Mouse (Mus musculus) kidney, adult 2 months (tissue): ENCODE measurements around the gene Clcn7. TPM values are rescaled to one million over a fixed set of nuclear protein-coding genes. Genes with fewer than 3 reads are reported as not detected.

Experiments
- DNase-seq: peaks from one replicate; pipeline ENCODE4 v3.0.0; 2021
- H3K27ac ChIP-seq: fragments of 200-500 bp; 2 replicates; pipeline ENCODE4 v1.5.1; 2012; ENCODE audit warnings: low read depth, low read length, control low read depth, inconsistent platforms; ENCODE audit not compliant: insufficient read depth
- H3K27me3 ChIP-seq: fragments of 200-500 bp; replicated peaks from 2 replicates; pipeline ENCODE4 v1.6.1; 2012; ENCODE audit warnings: mild to moderate bottlenecking, moderate library complexity, low read length, inconsistent platforms; ENCODE audit not compliant: control insufficient read depth, insufficient read depth
- H3K36me3 ChIP-seq: fragments of 200-500 bp; 2 replicates; pipeline ENCODE4 v1.6.1; 2012; ENCODE audit warnings: mild to moderate bottlenecking, moderate library complexity, low read length, inconsistent platforms; ENCODE audit not compliant: control insufficient read depth, insufficient read depth
- H3K4me1 ChIP-seq: fragments of 200-500 bp; 2 replicates; pipeline ENCODE4 v1.6.1; 2011; ENCODE audit warnings: low read length; ENCODE audit not compliant: control insufficient read depth, insufficient read depth
- H3K4me3 ChIP-seq: fragments of 200-500 bp; 2 replicates; pipeline ENCODE4 v1.5.1; 2011; ENCODE audit warnings: mild to moderate bottlenecking, low read depth, low read length, control low read depth; ENCODE audit not compliant: insufficient read depth
- CTCF ChIP-seq: fragments of 200-500 bp; conservative IDR thresholded peaks from 2 replicates; pipeline ENCODE4 v1.5.1; 2011; ENCODE audit warnings: low read depth, mild to moderate bottlenecking, control low read depth, low read length, moderate library complexity, mixed read lengths; ENCODE audit not compliant: insufficient read depth, insufficient read length
- POLR2A ChIP-seq: fragments of 200-500 bp; IDR thresholded peaks from one replicate; pipeline ENCODE4 v1.6.1; 2011; ENCODE audit warnings: low read depth, low read length, control low read depth
- WGBS: fragments of 180-500 bp; shearing (Covaris S2); methylation state at CpG from one replicate; pipeline ENCODE4 v1.1.7; 2018; 5-methylcytosine and 5-hydroxymethylcytosine counted together
- polyA plus RNA-seq: library from polyadenylated mRNA; depleted of rRNA; stranded (reverse); fragments of >200 nt; gene quantifications from 2 replicates; pipeline ENCODE4 v1.2.3, GENCODE M21; 2012; rRNA removed

The Clcn7 gene
- polyA plus RNA-seq, 1 experiment = 42.6 TPM

DNA sequence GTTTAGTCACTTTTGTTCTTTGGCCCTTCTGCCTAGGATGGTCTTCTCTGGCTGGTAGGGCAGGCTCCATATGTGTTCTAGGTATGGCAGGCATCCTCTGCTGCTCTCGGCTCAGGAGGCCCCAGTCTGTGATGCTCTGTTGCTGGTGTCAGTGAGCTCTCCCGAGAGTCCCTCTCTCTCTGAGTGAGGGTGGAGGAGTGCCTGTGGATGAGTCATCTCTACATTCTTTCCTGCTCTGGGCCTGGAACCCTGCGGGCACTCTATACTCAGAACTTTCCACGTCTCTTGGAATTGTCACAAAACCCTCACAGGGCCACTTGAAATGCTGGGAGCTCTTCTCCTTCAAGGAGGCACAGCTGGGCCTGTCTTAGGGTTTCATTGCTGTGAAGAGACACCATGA is 78.5 kb downstream of the Clcn7 start:
- no peak for TF ChIP-seq POLR2A
- TF ChIP-seq CTCF = no peak
- peaks cover 3% of the 10 kb centered on the region; the same call in 1 of the 2 replicates for H3K4me1 ChIP-seq
- H3K36me3 ChIP-seq = peaks cover 2% of the 10 kb centered on the region; the same call in 1 of the 2 replicates
- no peak overlapping the region for H3K4me3 ChIP-seq
- H3K27me3 ChIP-seq = no peaks in the 10 kb centered on the region
- no peak for DNase-seq
- H3K27ac ChIP-seq = peak overlapping the region; percentile 60
- WGBS = 66% methylated on average over 4 of the region's 4 CpGs

Other genes starting within 250 kb of the Clcn7 start
- gene Nubp2, start 247.0 kb upstream of the Clcn7 start, polyA plus RNA-seq = 37.2 and 38.4 TPM in 2 replicates
- 55.5 and 69.0 TPM in 2 replicates for gene Spsb3, start 246.7 kb upstream of the Clcn7 start, polyA plus RNA-seq
- gene Eme2, start 238.3 kb upstream of the Clcn7 start, polyA plus RNA-seq = 32.2 and 40.7 TPM in 2 replicates
- 162 and 199 TPM in 2 replicates for gene Mrps34, start 238.3 kb upstream of the Clcn7 start, polyA plus RNA-seq
- 112 and 115 TPM in 2 replicates for gene Nme3, start 236.9 kb upstream of the Clcn7 start, polyA plus RNA-seq
- gene Mapk8ip3, start 196.4 kb upstream of the Clcn7 start, polyA plus RNA-seq = 58.1 and 69.1 TPM in 2 replicates
- gene Jpt2, start 172.7 kb upstream of the Clcn7 start, polyA plus RNA-seq = 23.8 and 31.0 TPM in 2 replicates
- 11.9 and 13.3 TPM in 2 replicates for gene Cramp1l, start 117.6 kb upstream of the Clcn7 start, polyA plus RNA-seq
- gene Ift140, start 117.3 kb upstream of the Clcn7 start, polyA plus RNA-seq = 10.1 and 10.6 TPM in 2 replicates
- 93.4 and 100 TPM in 2 replicates for gene Tmem204, start 49.8 kb upstream of the Clcn7 start, polyA plus RNA-seq
- gene Telo2, start 17.4 kb upstream of the Clcn7 start, polyA plus RNA-seq = 11.6 and 13.3 TPM in 2 replicates
- gene Ptx4, start 12.6 kb upstream of the Clcn7 start, polyA plus RNA-seq = not detected in 2 replicates
- 0.04 and 0.05 TPM in 2 replicates for gene Ccdc154, start 29.1 kb downstream of the Clcn7 start, polyA plus RNA-seq
- 0.11 TPM in 1 of 2 replicates, not detected in the other for gene Gm38655, start 42.1 kb downstream of the Clcn7 start, polyA plus RNA-seq
- 10.8 and 12.2 TPM in 2 replicates for gene BC003965, start 51.2 kb downstream of the Clcn7 start, polyA plus RNA-seq
- 38.3 and 44.1 TPM in 2 replicates for gene Unkl, start 55.0 kb downstream of the Clcn7 start, polyA plus RNA-seq
- 121 and 123 TPM in 2 replicates for gene Gnptg, start 106.7 kb downstream of the Clcn7 start, polyA plus RNA-seq
- gene Tsr3, start 106.8 kb downstream of the Clcn7 start, polyA plus RNA-seq = 20.0 and 21.6 TPM in 2 replicates
- 5.6 and 6.9 TPM in 2 replicates for gene Baiap3, start 123.0 kb downstream of the Clcn7 start, polyA plus RNA-seq
- 110 and 128 TPM in 2 replicates for gene Ube2i, start 141.2 kb downstream of the Clcn7 start, polyA plus RNA-seq
- not detected in 2 replicates for gene Prss34, start 165.0 kb downstream of the Clcn7 start, polyA plus RNA-seq
- not detected in 2 replicates for gene Prss28, start 175.3 kb downstream of the Clcn7 start, polyA plus RNA-seq
- not detected in 2 replicates for gene Prss29, start 185.3 kb downstream of the Clcn7 start, polyA plus RNA-seq
- not detected in 2 replicates for gene Tpsab1, start 212.2 kb downstream of the Clcn7 start, polyA plus RNA-seq
- gene Tpsb2, start 232.9 kb downstream of the Clcn7 start, polyA plus RNA-seq = 1.8 and 2.4 TPM in 2 replicates
- 0.12 TPM in 1 of 2 replicates, not detected in the other for gene Tpsg1, start 235.9 kb downstream of the Clcn7 start, polyA plus RNA-seq